Mouse (Mus musculus) neural tube, embryonic 13.5 days (tissue): Measurements from ENCODE around the gene Vmn1r169. TPM values are rescaled to one million over a fixed set of nuclear protein-coding genes. Genes with fewer than 3 reads are reported as not detected.
"Not testable (repeated sequence)": the region's sequence is repeated elsewhere in the genome, so short reads cannot be mapped to it uniquely, and the experiment has no call there.

ENCODE experiments used
- ATAC-seq: fragments of 200-750 bp; cut with Nextera tagmentation; 2 replicates; pipeline ENCODE4 v1.8.0; 2017; ENCODE audit warnings: low read depth, mild to moderate bottlenecking, moderate TSS enrichment, moderate library complexity
- H3K27ac ChIP-seq: fragments of 300-500 bp; sonication (generic); replicated peaks from 2 replicates; pipeline ENCODE4 v1.5.1; 2015; ENCODE audit warnings: moderate library complexity, mild to moderate bottlenecking, inconsistent platforms
- H3K27me3 ChIP-seq: fragments of 300-500 bp; sonication (generic); 2 replicates; pipeline ENCODE4 v1.6.1; 2015; ENCODE audit warnings: mild to moderate bottlenecking, inconsistent platforms
- H3K36me3 ChIP-seq: fragments of 300-500 bp; sonication (generic); 2 replicates; pipeline ENCODE4 v1.6.1; 2015; ENCODE audit warnings: mild to moderate bottlenecking, inconsistent platforms
- H3K4me1 ChIP-seq: fragments of 300-500 bp; sonication (generic); replicated peaks from 2 replicates; pipeline ENCODE4 v1.6.1; 2015; ENCODE audit warnings: inconsistent platforms
- H3K4me2 ChIP-seq: fragments of 300-500 bp; sonication (generic); 2 replicates; pipeline ENCODE4 v1.6.1; 2015; ENCODE audit warnings: inconsistent platforms, mild to moderate bottlenecking, moderate library complexity
- H3K4me3 ChIP-seq: fragments of 300-500 bp; sonication (generic); 2 replicates; pipeline ENCODE4 v1.5.1; 2015; ENCODE audit warnings: mild to moderate bottlenecking, inconsistent platforms
- H3K9ac ChIP-seq: fragments of 300-500 bp; sonication (generic); 2 replicates; pipeline ENCODE4 v1.6.1; 2015; ENCODE audit warnings: moderate library complexity, mild to moderate bottlenecking, inconsistent platforms
- H3K9me3 ChIP-seq: fragments of 300-500 bp; sonication (generic); 2 replicates; pipeline ENCODE4 v1.6.1; 2016; ENCODE audit warnings: inconsistent platforms
- WGBS: fragments of 180-500 bp; shearing (Covaris S2); methylation state at CpG from one replicate; pipeline ENCODE4 v1.1.7; 2015; 5-methylcytosine and 5-hydroxymethylcytosine counted together
- polyA plus RNA-seq: library from polyadenylated mRNA; unstranded; fragments of >200 nt; fragmentation: Nextera tagmentation; extraction: Ambion mirVana; gene quantifications from 2 replicates; pipeline ENCODE4 v1.2.1, GENCODE M21; 2015

Vmn1r169 gene
- not detected in 2 replicates for polyA plus RNA-seq

DNA sequence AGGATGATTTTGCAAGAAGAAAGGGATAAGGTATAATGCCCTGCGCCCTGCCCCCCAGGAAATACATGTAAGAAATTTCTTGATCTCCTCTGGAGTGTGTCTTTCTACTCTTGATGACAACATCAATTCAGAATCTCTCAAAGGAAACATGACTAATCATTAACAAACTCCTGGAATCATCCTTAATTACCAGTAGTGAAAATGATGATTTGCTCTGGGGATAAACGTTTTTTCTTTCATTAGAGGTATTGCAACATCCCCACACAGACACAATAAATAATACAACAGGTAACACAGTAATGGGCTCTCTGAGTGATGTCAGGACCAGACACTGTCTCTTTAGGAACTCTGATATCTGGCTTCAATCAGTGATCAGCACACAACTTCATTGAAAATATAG lies at the start of gene Vmn1r169:
Vmn1r169 (plus strand) TSS at position 301 of the 400 bp plus-strand sequence.
- H3K9ac ChIP-seq, H3K36me3 ChIP-seq, H3K4me1 ChIP-seq, H3K27ac ChIP-seq, H3K4me3 ChIP-seq, H3K4me2 ChIP-seq, H3K27me3 ChIP-seq, ATAC-seq: not testable (repeated sequence)
- 78% methylated on average over 1 of the region's 2 CpGs for WGBS
- peaks cover 23% of the 10 kb centered on the region; the same call in 1 of the 2 replicates for H3K9me3 ChIP-seq

DNA sequence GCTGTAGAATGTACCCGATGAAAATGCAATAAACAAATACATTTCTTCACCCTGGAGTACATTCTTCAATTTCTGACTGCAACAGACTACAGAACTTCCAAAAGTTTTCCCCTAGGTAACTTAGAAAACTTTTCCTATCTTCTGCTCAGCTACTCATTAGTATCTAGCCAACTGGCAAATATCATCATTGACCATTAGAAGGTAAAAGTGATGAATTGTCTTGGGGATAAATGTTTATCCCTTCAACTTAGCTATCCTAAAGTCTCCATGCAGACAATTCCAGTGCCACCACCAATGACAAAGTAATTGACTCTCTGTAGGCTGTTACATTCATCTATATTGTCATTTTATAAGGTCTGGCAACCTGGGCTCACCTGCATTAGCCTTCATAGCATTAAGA lies 35.9 kb upstream of the Vmn1r169 start, which contains the start of gene Vmn1r168:
Vmn1r168 (plus strand) TSS at position 301 of the 400 bp plus-strand sequence.
- not testable (repeated sequence) for ATAC-seq, H3K27ac ChIP-seq, H3K9ac ChIP-seq, H3K4me3 ChIP-seq, H3K4me1 ChIP-seq, H3K4me2 ChIP-seq, H3K27me3 ChIP-seq, H3K36me3 ChIP-seq
- no CpG with 5 or more reads among the region's 1 CpGs for WGBS
- H3K9me3 ChIP-seq: peaks cover 13% of the 10 kb centered on the region

DNA sequence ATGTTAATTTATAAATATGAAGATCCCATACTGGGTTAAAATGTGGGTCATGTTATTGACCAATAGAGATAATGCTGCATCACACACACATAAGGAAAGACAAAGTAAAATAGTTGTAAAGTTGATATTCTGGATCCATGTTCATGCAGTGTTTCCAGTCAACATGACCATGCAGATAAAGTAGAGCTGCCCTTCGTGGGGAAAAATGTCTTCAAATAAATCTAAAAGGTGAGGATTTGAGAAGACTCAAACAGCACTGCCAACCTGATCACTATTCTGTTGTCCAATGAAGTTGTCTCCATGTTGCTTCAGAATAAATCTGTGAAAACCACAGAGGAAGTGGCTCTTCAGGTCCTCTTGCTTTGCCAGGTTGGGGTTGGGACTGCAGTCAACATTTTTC lies 30.5 kb downstream of the Vmn1r169 start, which contains the start of gene Vmn1r170:
Vmn1r170 (plus strand) TSS at position 301 of the 400 bp plus-strand sequence.
- not testable (repeated sequence) for H3K4me3 ChIP-seq, H3K9ac ChIP-seq, H3K4me1 ChIP-seq, H3K27ac ChIP-seq, H3K36me3 ChIP-seq, H3K27me3 ChIP-seq, ATAC-seq, H3K4me2 ChIP-seq
- H3K9me3 ChIP-seq: peaks cover 18% of the 10 kb centered on the region; the same call in 1 of the 2 replicates
- WGBS: 34% methylated on average over 1 of the region's 1 CpGs

Other genes with a start within 250 kb of the Vmn1r169 start
- not detected in 2 replicates for gene Nlrp5, start 189.6 kb upstream of the Vmn1r169 start, polyA plus RNA-seq
- gene Vmn1r167, start 68.3 kb upstream of the Vmn1r169 start, polyA plus RNA-seq: not detected in 2 replicates
- gene Vmn1r168, start 35.8 kb upstream of the Vmn1r169 start, polyA plus RNA-seq: not detected in 2 replicates
- gene Vmn1r170, start 30.6 kb downstream of the Vmn1r169 start, polyA plus RNA-seq: not detected in 2 replicates
- gene Vmn1r171, start 55.2 kb downstream of the Vmn1r169 start, polyA plus RNA-seq: not detected in 2 replicates
- gene Vmn1r172, start 82.8 kb downstream of the Vmn1r169 start, polyA plus RNA-seq: not detected in 2 replicates
- gene Vmn1r173, start 125.2 kb downstream of the Vmn1r169 start, polyA plus RNA-seq: not detected in 2 replicates
- gene Vmn1r174, start 176.7 kb downstream of the Vmn1r169 start, polyA plus RNA-seq: not detected in 2 replicates
- gene Vmn1r175, start 235.1 kb downstream of the Vmn1r169 start, polyA plus RNA-seq: not detected in 2 replicates